Mouse (Mus musculus) kidney, postnatal 0 days (tissue): ENCODE measurements around the gene Gm6169. TPM values are rescaled to one million over a fixed set of nuclear protein-coding genes. Genes with fewer than 3 reads are reported as not detected.

Experiments
- ATAC-seq: fragments of 200-750 bp; cut with Nextera tagmentation; replicated peaks from 2 replicates; pipeline ENCODE4 v1.8.0; 2017; ENCODE audit warnings: low read depth, moderate number of reproducible peaks, moderate TSS enrichment, moderate library complexity; ENCODE audit not compliant: low FRiP score
- DNase-seq: peaks from one replicate; pipeline ENCODE4 v3.0.0-alpha.2; 2016; ENCODE audit warnings: low spot score
- H3K27ac ChIP-seq: fragments of 300-500 bp; sonication (generic); 2 replicates; pipeline ENCODE4 v1.5.1; 2014; ENCODE audit warnings: mild to moderate bottlenecking
- H3K27me3 ChIP-seq: fragments of 300-500 bp; sonication (generic); 2 replicates; pipeline ENCODE4 v1.6.1; 2014; ENCODE audit warnings: low read length, mixed read lengths; ENCODE audit not compliant: insufficient read depth
- H3K36me3 ChIP-seq: fragments of 300-500 bp; sonication (generic); 2 replicates; pipeline ENCODE4 v1.6.1; 2014; ENCODE audit warnings: low read length, mixed read lengths; ENCODE audit not compliant: insufficient read depth
- H3K4me1 ChIP-seq: fragments of 300-500 bp; sonication (generic); replicated peaks from 2 replicates; pipeline ENCODE4 v1.6.1; 2014; ENCODE audit warnings: antibody characterized with exemption, low read length, mixed read lengths; ENCODE audit not compliant: insufficient read depth
- H3K4me2 ChIP-seq: fragments of 300-500 bp; sonication (generic); 2 replicates; pipeline ENCODE4 v1.6.1; 2014; ENCODE audit warnings: mild to moderate bottlenecking, low read length, moderate library complexity, mixed read lengths
- H3K4me3 ChIP-seq: fragments of 300-500 bp; sonication (generic); replicated peaks from 2 replicates; pipeline ENCODE4 v1.5.1; 2014; ENCODE audit warnings: low read depth, low read length
- H3K9ac ChIP-seq: fragments of 300-500 bp; sonication (generic); 2 replicates; pipeline ENCODE4 v1.6.1; 2014; ENCODE audit warnings: low read depth, low read length
- H3K9me3 ChIP-seq: fragments of 300-500 bp; sonication (generic); replicated peaks from 2 replicates; pipeline ENCODE4 v1.6.1; 2016; ENCODE audit warnings: low read length, inconsistent platforms, mixed read lengths
- CTCF ChIP-seq: IDR thresholded peaks from 2 replicates; pipeline ENCODE4 v1.5.1; 2016; ENCODE audit warnings: antibody characterized with exemption, low read depth, mild to moderate bottlenecking, moderate library complexity
- WGBS: fragments of 180-500 bp; shearing (Covaris S2); extraction: QIAGEN DNeasy Blood & Tissue Kit; methylation state at CpG from one replicate; pipeline ENCODE4 v1.1.7; 2014; 5-methylcytosine and 5-hydroxymethylcytosine counted together
- polyA plus RNA-seq: library from polyadenylated mRNA; unstranded; fragments of >200 nt; fragmentation: Nextera tagmentation; extraction: Ambion mirVana; gene quantifications from 2 replicates; pipeline ENCODE4 v1.2.1, GENCODE M21; 2015

The Gm6169 gene
- polyA plus RNA-seq, 1 experiment from 2014 or later: 4.1 TPM

DNA sequence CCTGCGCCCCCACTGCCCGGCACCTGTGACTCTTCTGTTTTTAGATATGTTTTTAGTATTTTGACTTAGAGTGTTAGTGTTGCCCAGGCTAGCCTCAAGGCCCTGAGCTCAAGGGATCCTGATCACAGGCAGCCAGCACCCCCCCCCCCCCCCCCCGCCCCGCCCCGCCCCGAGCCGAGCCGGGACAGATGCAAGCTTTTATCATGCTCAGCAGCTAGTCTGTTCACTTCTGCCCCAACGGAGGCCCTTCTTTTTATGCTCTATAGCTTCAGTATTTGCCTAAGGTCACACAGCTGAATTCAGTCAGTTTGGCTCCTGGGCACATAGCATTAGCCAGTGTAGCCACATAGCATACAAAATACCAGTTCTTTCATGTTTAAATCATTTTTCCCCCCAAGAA is 12.7 kb downstream of the Gm6169 start:
- 73% methylated on average over 9 of the region's 9 CpGs for WGBS

GRCm38 (mm10) chr13:97082432-97082831 is 16.6 kb downstream of the Gm6169 start:
- Histone ChIP-seq H3K4me1 (no peaks in the 10 kb centered on the region), H3K9me3 (no peaks in the 10 kb centered on the region), H3K27me3 (no peaks in the 10 kb centered on the region), H3K4me3 (no peak overlapping the region), H3K4me2 (no peak overlapping the region), H3K27ac (no peak overlapping the region), H3K36me3 (no peaks in the 10 kb centered on the region), H3K9ac (no peak overlapping the region)
- ATAC-seq (no peak), DNase-seq (no peak)
- no peak for TF ChIP-seq CTCF
- WGBS: 92% methylated on average over 7 of the region's 7 CpGs

More for the DNA sequence above, 12.7 kb downstream of the Gm6169 start:
- Histone ChIP-seq H3K4me2 (no peak overlapping the region), H3K4me3 (no peak overlapping the region), H3K9me3 (no peaks in the 10 kb centered on the region), H3K27me3 (no peaks in the 10 kb centered on the region), H3K9ac (no peak overlapping the region), H3K36me3 (no peaks in the 10 kb centered on the region), H3K4me1 (no peaks in the 10 kb centered on the region), H3K27ac (no peak overlapping the region)
- ATAC-seq: no peak
- no peak for TF ChIP-seq CTCF
- no peak for DNase-seq

DNA sequence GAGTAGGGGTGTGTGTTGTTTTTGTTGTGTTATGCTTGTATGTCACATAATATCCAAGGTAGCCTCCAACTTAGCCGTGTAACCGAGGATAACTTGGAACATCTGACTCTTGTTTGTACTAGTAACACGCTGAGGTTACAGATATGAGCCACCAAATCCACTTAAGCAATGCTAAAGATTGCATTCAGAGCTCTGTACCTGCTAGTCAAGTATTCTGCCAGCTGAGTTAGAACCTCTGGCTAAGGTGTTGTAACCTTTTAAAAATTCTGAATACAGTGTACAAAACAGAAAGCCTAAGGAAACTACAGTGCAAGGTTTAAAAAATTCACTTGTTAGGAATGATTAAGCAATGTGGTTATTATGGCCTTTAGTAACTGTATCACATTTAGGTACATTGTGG is 18.4 kb downstream of the Gm6169 start:
- no peaks in the 10 kb centered on the region for H3K9me3 ChIP-seq
- ATAC-seq: no peak
- 84% methylated on average over 3 of the region's 3 CpGs for WGBS

DNA sequence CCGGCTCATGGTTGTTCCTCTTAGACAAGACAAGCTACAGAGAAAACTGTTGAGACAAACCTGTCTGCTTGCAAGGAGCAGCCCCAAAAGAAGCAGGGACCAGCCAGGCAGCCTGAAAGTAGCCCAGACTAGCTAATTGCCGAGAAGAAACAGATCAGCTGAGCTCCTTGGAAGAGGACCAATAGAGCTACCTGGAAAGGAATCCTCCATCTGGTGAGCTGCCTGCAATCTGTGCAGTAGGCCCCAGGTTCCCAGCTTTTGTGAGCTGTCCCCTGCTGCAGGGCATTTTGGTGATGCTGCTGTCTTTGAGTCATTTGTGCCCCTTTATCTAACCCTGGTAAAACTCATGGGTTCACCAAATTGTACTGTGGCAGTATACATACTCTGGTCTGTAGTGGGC is 18.8 kb downstream of the Gm6169 start:
- no peak overlapping the region for H3K4me3 ChIP-seq
- no peaks in the 10 kb centered on the region for H3K36me3 ChIP-seq
- H3K4me1 ChIP-seq: no peaks in the 10 kb centered on the region
- H3K9ac ChIP-seq: no peak overlapping the region
- no peak for DNase-seq
- ATAC-seq: no peak
- 89% methylated on average over 2 of the region's 2 CpGs for WGBS
- no peaks in the 10 kb centered on the region for H3K27me3 ChIP-seq
- no peak overlapping the region for H3K27ac ChIP-seq
- H3K4me2 ChIP-seq: no peak overlapping the region
- H3K9me3 ChIP-seq: no peaks in the 10 kb centered on the region
- no peak for TF ChIP-seq CTCF

More for the DNA sequence above, 18.4 kb downstream of the Gm6169 start:
- H3K36me3 ChIP-seq: no peaks in the 10 kb centered on the region
- TF ChIP-seq CTCF: no peak
- H3K4me2 ChIP-seq: no peak overlapping the region
- H3K27ac ChIP-seq: no peak overlapping the region
- no peak overlapping the region for H3K4me3 ChIP-seq
- no peaks in the 10 kb centered on the region for H3K27me3 ChIP-seq
- DNase-seq: no peak
- H3K4me1 ChIP-seq: no peaks in the 10 kb centered on the region
- H3K9ac ChIP-seq: no peak overlapping the region

GRCm38 (mm10) chr13:97077556-97077955 is 21.5 kb downstream of the Gm6169 start:
- no peaks in the 10 kb centered on the region for H3K36me3 ChIP-seq
- H3K4me2 ChIP-seq: no peak overlapping the region
- no peak for ATAC-seq
- 95% methylated on average over 2 of the region's 2 CpGs for WGBS
- no peaks in the 10 kb centered on the region for H3K9me3 ChIP-seq
- no peak for DNase-seq
- no peak overlapping the region for H3K9ac ChIP-seq
- no peak for TF ChIP-seq CTCF
- H3K4me1 ChIP-seq: no peaks in the 10 kb centered on the region
- H3K27ac ChIP-seq: no peak overlapping the region
- no peaks in the 10 kb centered on the region; the same call in 1 of the 2 replicates for H3K27me3 ChIP-seq
- H3K4me3 ChIP-seq: no peak overlapping the region

DNA sequence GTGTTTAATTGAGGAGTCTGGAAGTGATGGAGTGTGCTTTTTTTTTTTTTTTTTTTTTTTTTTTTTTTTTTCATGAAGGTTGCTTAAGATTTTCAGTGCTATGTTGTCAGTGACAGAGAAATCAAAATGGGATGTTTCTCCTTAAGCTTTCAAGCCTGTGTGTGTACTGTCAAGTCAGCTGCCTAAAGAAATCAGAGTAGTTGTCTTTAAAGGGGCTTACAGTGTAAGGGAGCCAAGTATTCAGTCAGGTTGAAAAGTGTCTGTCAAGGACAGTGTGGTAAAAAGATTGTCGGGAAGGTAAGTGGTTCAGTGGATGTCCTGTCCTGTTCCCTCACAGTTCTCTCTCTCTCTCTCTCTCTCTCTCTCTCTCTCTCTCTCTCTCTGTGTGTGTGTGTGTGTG is 25.5 kb downstream of the Gm6169 start:
- DNase-seq (no peak), ATAC-seq (no peak)
- H3K4me3 ChIP-seq: no peak overlapping the region
- no peak overlapping the region for H3K27ac ChIP-seq
- TF ChIP-seq CTCF: no peak
- no peaks in the 10 kb centered on the region for H3K36me3 ChIP-seq
- 60% methylated on average over 1 of the region's 1 CpGs for WGBS
- H3K4me2 ChIP-seq: no peak overlapping the region
- no peaks in the 10 kb centered on the region; the same call in 1 of the 2 replicates for H3K27me3 ChIP-seq
- H3K9me3 ChIP-seq: no peaks in the 10 kb centered on the region
- no peaks in the 10 kb centered on the region for H3K4me1 ChIP-seq
- no peak overlapping the region for H3K9ac ChIP-seq

- H3K27me3 ChIP-seq: no peaks in the 10 kb centered on the region; the same call in 1 of the 2 replicates
- peak overlapping the region; percentile 67 for H3K4me3 ChIP-seq
- TF ChIP-seq CTCF: no peak
- no peaks in the 10 kb centered on the region for H3K36me3 ChIP-seq
- peak overlapping the region; percentile 99 for H3K4me2 ChIP-seq
- ATAC-seq (peak; percentile 77), DNase-seq (peak; percentile 38)
- H3K9me3 ChIP-seq: no peaks in the 10 kb centered on the region
- H3K4me1 ChIP-seq: no peaks in the 10 kb centered on the region
- no peak overlapping the region for H3K27ac ChIP-seq
- peak overlapping the region; percentile 68 for H3K9ac ChIP-seq
- under 1% methylated on average over 72 of the region's 76 CpGs for WGBS
Observed at GRCm38 (mm10) chr13:97071626-97072241, 27.3 kb downstream of the Gm6169 start.
